Mouse (Mus musculus) induced T-regulatory cell, adult 2 months (primary cell): Measurements from ENCODE around the gene Tmbim4.

Experiments used
- DNase-seq: peaks from one replicate; pipeline ENCODE4 v3.0.0-alpha.2; 2012; ENCODE audit warnings: low read depth

Gene Tmbim4

GRCm38 (mm10) chr10:120245681-120246080 lies 44.3 kb downstream of the Tmbim4 start:
- no peak for DNase-seq

- DNase-seq = peak; percentile 87
Observed at GRCm38 (mm10) chr10:120246994-120247750, 45.8 kb downstream of the Tmbim4 start.

GRCm38 (mm10) chr10:120250911-120251683 lies 49.7 kb downstream of the Tmbim4 start:
- no peak for DNase-seq

GRCm38 (mm10) chr10:120251791-120252190 lies 50.4 kb downstream of the Tmbim4 start:
- DNase-seq = no peak

- DNase-seq = no peak
Observed at GRCm38 (mm10) chr10:120252800-120253199, 51.4 kb downstream of the Tmbim4 start.

DNA sequence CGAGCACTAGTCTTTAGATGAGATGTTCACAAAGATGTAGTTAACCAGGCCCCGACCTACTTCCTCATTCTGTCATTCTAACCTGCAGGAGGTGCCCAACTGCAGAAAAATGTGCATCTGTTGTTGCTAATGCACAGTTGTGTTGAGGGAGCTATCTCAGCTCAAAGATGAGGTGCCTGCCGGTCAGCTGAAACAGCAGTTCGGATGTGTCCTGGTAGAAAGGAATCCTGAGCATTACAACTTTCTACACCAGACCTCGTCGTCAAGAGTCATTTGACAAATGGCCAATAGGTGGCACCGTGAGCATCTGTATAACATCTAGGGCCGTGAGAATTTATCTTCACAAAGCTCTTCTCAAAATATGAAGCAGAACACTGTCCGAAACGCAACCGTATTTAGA lies 55.8 kb downstream of the Tmbim4 start:
- peak; percentile 60 for DNase-seq

- no peak for DNase-seq
Observed at GRCm38 (mm10) chr10:120267790-120268189, 66.4 kb downstream of the Tmbim4 start.

- no peak for DNase-seq
Observed at GRCm38 (mm10) chr10:120269946-120270345, 68.6 kb downstream of the Tmbim4 start.

DNA sequence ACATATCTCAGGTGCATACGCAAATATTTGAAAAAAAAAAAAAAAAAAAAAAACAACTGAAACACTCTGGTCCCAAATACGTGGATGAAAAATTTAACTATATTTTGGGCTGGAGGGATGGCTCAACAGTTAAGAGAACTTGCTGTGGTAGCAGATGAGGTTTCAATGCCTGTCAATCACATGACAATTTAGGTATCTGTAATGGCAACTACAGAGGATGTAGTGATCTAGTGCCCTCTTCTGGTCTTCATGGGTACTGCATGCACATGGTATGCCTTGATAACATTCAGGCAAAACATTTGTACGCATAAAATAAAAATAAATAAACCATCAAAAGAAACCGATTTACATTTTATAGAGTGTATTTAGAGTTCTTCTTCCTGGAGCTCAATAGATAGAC lies 69.4 kb downstream of the Tmbim4 start:
- DNase-seq = peak; percentile 80

GRCm38 (mm10) chr10:120271318-120271717 lies 69.9 kb downstream of the Tmbim4 start:
- no peak for DNase-seq

DNA sequence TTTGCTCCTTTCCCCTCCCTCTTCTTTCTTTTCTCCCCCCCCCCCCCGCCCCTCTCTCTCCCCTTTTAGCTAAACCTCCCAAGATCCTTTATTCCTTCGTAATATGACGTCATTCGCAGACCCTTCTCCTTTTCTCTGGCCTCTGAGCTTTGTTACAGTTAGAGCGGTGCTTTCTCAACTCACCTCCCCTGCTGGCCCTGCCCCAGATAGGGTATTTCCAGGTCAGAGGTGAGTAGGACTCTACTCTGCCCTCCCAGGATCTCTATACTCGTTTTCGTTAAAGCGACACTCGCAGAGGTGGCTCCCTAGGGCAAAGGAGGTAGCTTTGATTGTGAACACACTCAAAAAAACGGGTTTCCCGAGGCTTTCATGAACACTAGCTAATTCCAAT lies 70.5 kb downstream of the Tmbim4 start:
- DNase-seq = no peak

GRCm38 (mm10) chr10:120272270-120272883 lies 71.0 kb downstream of the Tmbim4 start:
- no peak for DNase-seq

GRCm38 (mm10) chr10:120273335-120273734 lies 71.9 kb downstream of the Tmbim4 start:
- DNase-seq = no peak
